Mouse (Mus musculus) forebrain, embryonic 14.5 days (tissue): ENCODE results near the gene Gdf15. TPM values are rescaled to one million over a fixed set of nuclear protein-coding genes. Genes with fewer than 3 reads are reported as not detected.

ENCODE experiments used
- ATAC-seq: fragments of 200-750 bp; cut with Nextera tagmentation; 2 replicates; pipeline ENCODE4 v1.8.0; 2017; ENCODE audit warnings: mild to moderate bottlenecking, moderate library complexity
- DNase-seq: peaks from one replicate; pipeline ENCODE4 v3.0.0-alpha.2; 2015; ENCODE audit warnings: low spot score
- H3K27ac ChIP-seq: fragments of 300-500 bp; sonication (generic); 2 replicates; pipeline ENCODE4 v1.5.1; 2014; ENCODE audit warnings: low read depth, mild to moderate bottlenecking, control low read depth, low read length, moderate library complexity
- H3K27me3 ChIP-seq: fragments of 300-500 bp; sonication (generic); replicated peaks from 2 replicates; pipeline ENCODE4 v1.6.1; 2014; ENCODE audit warnings: low read length, control low read depth, mixed read lengths; ENCODE audit not compliant: control insufficient read depth, insufficient read depth
- H3K36me3 ChIP-seq: fragments of 300-500 bp; sonication (generic); 2 replicates; pipeline ENCODE4 v1.6.1; 2014; ENCODE audit warnings: low read length, control low read depth; ENCODE audit not compliant: control insufficient read depth, insufficient read depth
- H3K4me1 ChIP-seq: fragments of 300-500 bp; sonication (generic); 2 replicates; pipeline ENCODE4 v1.6.1; 2014; ENCODE audit warnings: antibody characterized with exemption, low read length, control low read depth; ENCODE audit not compliant: control insufficient read depth, insufficient read depth
- H3K4me2 ChIP-seq: fragments of 300-500 bp; sonication (generic); 2 replicates; pipeline ENCODE4 v1.6.1; 2014; ENCODE audit warnings: mild to moderate bottlenecking, control low read depth, low read length
- H3K4me3 ChIP-seq: fragments of 300-500 bp; sonication (generic); 2 replicates; pipeline ENCODE4 v1.5.1; 2014; ENCODE audit warnings: low read depth, low read length, control low read depth
- H3K9ac ChIP-seq: fragments of 300-500 bp; sonication (generic); 2 replicates; pipeline ENCODE4 v1.6.1; 2014; ENCODE audit warnings: mild to moderate bottlenecking, low read length, control low read depth, moderate library complexity
- H3K9me3 ChIP-seq: fragments of 300-500 bp; sonication (generic); replicated peaks from 2 replicates; pipeline ENCODE4 v1.6.1; 2016; ENCODE audit warnings: low read length, control low read depth, mixed read lengths; ENCODE audit not compliant: control insufficient read depth
- WGBS: fragments of 180-500 bp; shearing (Covaris S2); extraction: QIAGEN DNeasy Blood & Tissue Kit; methylation state at CpG from one replicate; pipeline ENCODE4 v1.1.7; 2014; 5-methylcytosine and 5-hydroxymethylcytosine counted together
- polyA plus RNA-seq: library from polyadenylated mRNA; unstranded; fragments of >200 nt; fragmentation: Nextera tagmentation; extraction: Ambion mirVana; gene quantifications from 2 replicates; pipeline ENCODE4 v1.2.1, GENCODE M21; 2014

The Gdf15 gene
- polyA plus RNA-seq, 1 experiment from 2014 or later, result 0.20 TPM

GRCm38 (mm10) chr8:70614469-70614868 lies 17.8 kb downstream of the Gdf15 start:
- H3K9me3 ChIP-seq, result no peaks in the 10 kb centered on the region
- WGBS, result 74% methylated on average over 5 of the region's 5 CpGs
- H3K4me1 ChIP-seq, result peaks cover 15% of the 10 kb centered on the region
- ATAC-seq (no peak), DNase-seq (no peak)
- peaks cover 4% of the 10 kb centered on the region; the same call in 1 of the 2 replicates for H3K27me3 ChIP-seq
- H3K27ac ChIP-seq, result no peak overlapping the region
- H3K9ac ChIP-seq, result no peak overlapping the region
- H3K36me3 ChIP-seq, result no peaks in the 10 kb centered on the region
- no peak overlapping the region for H3K4me3 ChIP-seq
- H3K4me2 ChIP-seq, result no peak overlapping the region

GRCm38 (mm10) chr8:70613763-70614162 lies 18.5 kb downstream of the Gdf15 start:
- no peak overlapping the region for H3K4me3 ChIP-seq
- 13% methylated on average over 1 of the region's 1 CpGs for WGBS
- no peak overlapping the region for H3K4me2 ChIP-seq
- no peak overlapping the region for H3K9ac ChIP-seq
- DNase-seq, result no peak
- no peaks in the 10 kb centered on the region for H3K36me3 ChIP-seq
- no peak for ATAC-seq
- peaks cover 4% of the 10 kb centered on the region; the same call in 1 of the 2 replicates for H3K27me3 ChIP-seq
- peaks cover 20% of the 10 kb centered on the region for H3K4me1 ChIP-seq
- no peaks in the 10 kb centered on the region for H3K9me3 ChIP-seq
- H3K27ac ChIP-seq, result no peak overlapping the region

GRCm38 (mm10) chr8:70611849-70612248 lies 20.4 kb downstream of the Gdf15 start:
- Histone ChIP-seq H3K4me2 (peak overlapping the region; percentile 85), H3K27me3 (peaks cover 4% of the 10 kb centered on the region; the same call in 1 of the 2 replicates), H3K27ac (no peak overlapping the region), H3K36me3 (no peaks in the 10 kb centered on the region), H3K9ac (peak overlapping the region; percentile 56; the same call in 1 of the 2 replicates), H3K4me1 (peaks cover 33% of the 10 kb centered on the region), H3K9me3 (no peaks in the 10 kb centered on the region), H3K4me3 (peak overlapping the region; percentile 32)
- ATAC-seq (peak; percentile 3; the same call in 1 of the 2 replicates), DNase-seq (peak; percentile 87)
- WGBS, result 0% methylated on average over 6 of the region's 6 CpGs

- peaks cover 34% of the 10 kb centered on the region for H3K4me1 ChIP-seq
- H3K9ac ChIP-seq, result peak overlapping the region; percentile 56
- no peaks in the 10 kb centered on the region for H3K36me3 ChIP-seq
- peak overlapping the region; percentile 85 for H3K4me2 ChIP-seq
- H3K9me3 ChIP-seq, result no peaks in the 10 kb centered on the region
- H3K27me3 ChIP-seq, result peaks cover 4% of the 10 kb centered on the region; the same call in 1 of the 2 replicates
- H3K4me3 ChIP-seq, result peak overlapping the region; percentile 32
- WGBS, result 1% methylated on average over 54 of the region's 54 CpGs
- H3K27ac ChIP-seq, result peak overlapping the region; percentile 66
- DNase-seq, result peak; percentile 52
- ATAC-seq, result peak; percentile 24
Measured at GRCm38 (mm10) chr8:70610796-70611771, 21.2 kb downstream of the Gdf15 start.

- peak overlapping the region; percentile 51 for H3K9ac ChIP-seq
- peaks cover 34% of the 10 kb centered on the region for H3K4me1 ChIP-seq
- peak overlapping the region; percentile 78 for H3K27ac ChIP-seq
- H3K36me3 ChIP-seq, result no peaks in the 10 kb centered on the region
- ATAC-seq (peak; percentile 41), DNase-seq (peak; percentile 83)
- peak overlapping the region; percentile 85 for H3K4me2 ChIP-seq
- WGBS, result 1% methylated on average over 43 of the region's 45 CpGs
- H3K27me3 ChIP-seq, result peaks cover 4% of the 10 kb centered on the region; the same call in 1 of the 2 replicates
- H3K4me3 ChIP-seq, result peak overlapping the region; percentile 31
- no peaks in the 10 kb centered on the region for H3K9me3 ChIP-seq
Measured at GRCm38 (mm10) chr8:70609849-70610795, 22.1 kb downstream of the Gdf15 start.

- Histone ChIP-seq H3K4me2 (peak overlapping the region; percentile 85), H3K27ac (peak overlapping the region; percentile 78), H3K9ac (peak overlapping the region; percentile 51), H3K4me1 (peaks cover 34% of the 10 kb centered on the region), H3K4me3 (peak overlapping the region; percentile 31), H3K36me3 (no peaks in the 10 kb centered on the region), H3K27me3 (peaks cover 4% of the 10 kb centered on the region; the same call in 1 of the 2 replicates), H3K9me3 (no peaks in the 10 kb centered on the region)
- WGBS, result 2% methylated on average over 33 of the region's 39 CpGs
- peak; percentile 66 for DNase-seq
- peak; percentile 40 for ATAC-seq
Measured at GRCm38 (mm10) chr8:70609368-70609848, 22.8 kb downstream of the Gdf15 start.

- Histone ChIP-seq H3K27ac (peak within 1 kb of the TSS; percentile 78), H3K4me3 (peak within 1 kb of the TSS; percentile 77), H3K4me2 (peak within 1 kb of the TSS; percentile 85), H3K9me3 (no peaks in the 10 kb centered on the region), H3K27me3 (peaks cover 4% of the 10 kb centered on the region; the same call in 1 of the 2 replicates), H3K36me3 (no peaks in the 10 kb centered on the region), H3K4me1 (peaks cover 34% of the 10 kb centered on the region), H3K9ac (peak within 1 kb of the TSS; percentile 92)
- DNase-seq (no peak), ATAC-seq (0 out of 2 replicates have a peak, but pooled peaks have one; percentile 0)
- 5% methylated on average over 26 of the region's 26 CpGs for WGBS
Measured at GRCm38 (mm10) chr8:70608749-70609367, 23.4 kb downstream of the Gdf15 start, which contains the start of gene Ssbp4. TSS of gene Ssbp4 (minus strand) at chr8:70608872.
